Comparison of ENCODE assay signal across 8 mouse cellular contexts in the genomic region with DNA sequence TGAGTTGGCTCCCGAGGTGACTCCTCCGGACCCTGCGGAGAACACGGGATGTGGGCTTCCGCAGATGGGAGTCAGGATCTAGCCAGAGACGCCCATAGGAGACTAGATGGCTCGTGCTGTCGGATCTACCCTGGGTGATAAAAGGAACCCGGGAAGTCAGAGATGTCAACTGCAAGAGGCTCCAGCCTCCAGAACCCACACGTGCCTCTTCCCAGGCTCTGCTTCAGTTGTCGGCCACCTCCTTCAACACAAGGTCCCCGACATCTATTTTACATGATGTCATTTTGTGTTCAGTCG. TPM values are rescaled to one million over a fixed set of nuclear protein-coding genes. Genes with fewer than 3 reads are reported as not detected.
DNase-seq lines count a peak whose midpoint lies in the region; ATAC-seq and TF ChIP-seq lines count a peak whose summit lies in the region.

No protein-coding gene starts in this region.

- H3K27me3 ChIP-seq in neural tube, embryonic 11.5 days (ENCODE audit: control insufficient read depth, insufficient read depth, low read length) = no peaks in the 10 kb centered on the region
- no peaks in the 10 kb centered on the region for H3K27me3 ChIP-seq in limb, embryonic 14.5 days (ENCODE audit: control insufficient read depth, insufficient read depth, low read length)
- no peaks in the 10 kb centered on the region; the same call in 1 of the 2 replicates for H3K27me3 ChIP-seq in stomach, embryonic 16.5 days (ENCODE audit: control insufficient read depth, insufficient read depth, low read length)

- TF ChIP-seq POLR2A in limb, embryonic 14.5 days (IDR thresholded peaks at IDR 0.05; ENCODE audit: borderline replicate concordance, extremely low read depth, insufficient read depth, insufficient read length) = no peak

- WGBS in neural tube, embryonic 11.5 days = 22% methylated on average over 13 of the region's 13 CpGs
- 26% methylated on average over 13 of the region's 13 CpGs for WGBS in limb, embryonic 14.5 days
- WGBS in stomach, embryonic 16.5 days = 19% methylated on average over 13 of the region's 13 CpGs

- H3K4me2 ChIP-seq in neural tube, embryonic 11.5 days (ENCODE audit: low read depth) = peak overlapping the region; percentile 49
- H3K4me2 ChIP-seq in limb, embryonic 14.5 days (replicated peaks; ENCODE audit: low read depth, low read length, severe bottlenecking) = peak overlapping the region; percentile 58
- peak overlapping the region; percentile 70 for H3K4me2 ChIP-seq in stomach, embryonic 16.5 days (ENCODE audit: low read depth, low read length)

- DNase-seq in frontal cortex, postnatal 14 days (ENCODE audit: low spot score in 2 of 2) = no peak
- no peak for DNase-seq in neural tube, embryonic 11.5 days (ENCODE audit: low spot score)
- DNase-seq in neural tube, embryonic 10.5 days (ENCODE audit: extremely low spot score, low spot score) = no peak
- no peak for DNase-seq in limb, embryonic 14.5 days (ENCODE audit: low spot score)
- no peak for DNase-seq in natural killer cell, adult 2 months (ENCODE audit: low spot score in 2 of 2)
- no peak for DNase-seq in urinary bladder, postnatal 36 days (ENCODE audit: low spot score in 2 of 2)

- H3K9me3 ChIP-seq in neural tube, embryonic 11.5 days (ENCODE audit: control insufficient read depth, low read length) = no peaks in the 10 kb centered on the region
- no peaks in the 10 kb centered on the region for H3K9me3 ChIP-seq in limb, embryonic 14.5 days (ENCODE audit: control insufficient read depth, low read length)
- no peaks in the 10 kb centered on the region for H3K9me3 ChIP-seq in stomach, embryonic 16.5 days (replicated peaks; ENCODE audit: control insufficient read depth, low read length)

- no peak overlapping the region for H3K27ac ChIP-seq in neural tube, embryonic 11.5 days (ENCODE audit: low read depth, low read length)
- H3K27ac ChIP-seq in limb, embryonic 14.5 days (replicated peaks; ENCODE audit: low read depth, low read length) = no peak overlapping the region
- no peak overlapping the region for H3K27ac ChIP-seq in stomach, embryonic 16.5 days (ENCODE audit: low read length)

- no peak overlapping the region for H3K9ac ChIP-seq in neural tube, embryonic 11.5 days (ENCODE audit: low read length)
- H3K9ac ChIP-seq in limb, embryonic 14.5 days (ENCODE audit: low read depth, low read length, severe bottlenecking) = peak overlapping the region; percentile 65
- peak overlapping the region; percentile 65; the same call in 1 of the 2 replicates for H3K9ac ChIP-seq in stomach, embryonic 16.5 days (ENCODE audit: low read length)

- H3K4me3 ChIP-seq in neural tube, embryonic 11.5 days (ENCODE audit: low read depth, low read length) = peak overlapping the region; percentile 59
- H3K4me3 ChIP-seq in limb, embryonic 14.5 days (replicated peaks; ENCODE audit: low read length) = peak overlapping the region; percentile 58
- H3K4me3 ChIP-seq in stomach, embryonic 16.5 days (replicated peaks; ENCODE audit: low read length) = peak overlapping the region; percentile 55

- ATAC-seq in frontal cortex, adult (ENCODE audit: low TSS enrichment) = peak; percentile 41
- no peak; the same call in 1 of the 2 replicates for ATAC-seq in neural tube, embryonic 11.5 days (ENCODE audit: insufficient read depth, low FRiP score, low TSS enrichment)
- peak; percentile 8; the same call in 1 of the 2 replicates for ATAC-seq in limb, embryonic 14.5 days (ENCODE audit: low FRiP score, low read depth)
- no peak for ATAC-seq in stomach, embryonic 16.5 days (ENCODE audit: insufficient read depth, low FRiP score)

- no peaks in the 10 kb centered on the region for H3K4me1 ChIP-seq in neural tube, embryonic 11.5 days (ENCODE audit: control insufficient read depth, insufficient read depth, low read length)
- no peaks in the 10 kb centered on the region for H3K4me1 ChIP-seq in limb, embryonic 14.5 days (ENCODE audit: control insufficient read depth, insufficient read depth, low read length)
- no peaks in the 10 kb centered on the region for H3K4me1 ChIP-seq in stomach, embryonic 16.5 days (ENCODE audit: control insufficient read depth, insufficient read depth, low read length)

- no peaks in the 10 kb centered on the region for H3K36me3 ChIP-seq in neural tube, embryonic 11.5 days (ENCODE audit: control insufficient read depth, insufficient read depth, low read length)
- no peaks in the 10 kb centered on the region for H3K36me3 ChIP-seq in limb, embryonic 14.5 days (ENCODE audit: control insufficient read depth, insufficient read depth, low read length)
- H3K36me3 ChIP-seq in stomach, embryonic 16.5 days (ENCODE audit: control insufficient read depth, insufficient read depth, low read length) = no peaks in the 10 kb centered on the region

RNA-seq across cellular contexts. Expression of gene Cnksr2, which starts 0.7 kb away (rescaled TPM):
- 5.4 and 5.6 TPM in 2 replicates for polyA plus RNA-seq in neural tube, embryonic 11.5 days (2014; fragmentation: Nextera tagmentation; extraction: Ambion mirVana)
- polyA plus RNA-seq in limb, embryonic 14.5 days (2012; rRNA removed) = 2.6 and 2.9 TPM in 2 replicates
- 2.6 and 3.5 TPM in 2 replicates for polyA plus RNA-seq in limb, embryonic 14.5 days (2014; fragmentation: Nextera tagmentation; extraction: Ambion mirVana)
- 0.56 TPM in 2 replicates for polyA plus RNA-seq in stomach, embryonic 16.5 days (2015; fragmentation: Nextera tagmentation; extraction: Ambion mirVana)

Comparison
In these comparisons a context has a peak if more than half of its experiments do, and no peak if none do; other contexts are left out.
1. ATAC-seq: peak in frontal cortex, adult (single experiment) and limb, embryonic 14.5 days (single experiment); none in neural tube, embryonic 11.5 days (single experiment) and stomach, embryonic 16.5 days (single experiment).
2. Peak in every context shown above with its lines, with median percentiles within 50 percentile points of each other: H3K4me2 ChIP-seq and H3K4me3 ChIP-seq.